Mouse (Mus musculus): ENCODE measurements around the gene Mthfd2.

The Mthfd2 gene

GRCm38 (mm10) chr6:83267616-83268015 is 58.1 kb downstream of the Mthfd2 start:
- DNase-seq (ENCODE audit: low spot score) = no peak

GRCm38 (mm10) chr6:83265653-83266052 is 60.1 kb downstream of the Mthfd2 start:
- no peak for DNase-seq (ENCODE audit: low spot score)

GRCm38 (mm10) chr6:83265253-83265652 is 60.5 kb downstream of the Mthfd2 start:
- DNase-seq (ENCODE audit: low spot score) = no peak

GRCm38 (mm10) chr6:83264516-83264915 is 61.2 kb downstream of the Mthfd2 start:
- DNase-seq (ENCODE audit: low spot score) = no peak
